Mouse (Mus musculus): ENCODE measurements around the gene Ccnb3. TPM values are rescaled to one million over a fixed set of nuclear protein-coding genes. Genes with fewer than 3 reads are reported as not detected.

The Ccnb3 gene
- polyA plus RNA-seq (2014; fragmentation: Nextera tagmentation; extraction: Ambion mirVana) = not detected in 2 replicates

DNA sequence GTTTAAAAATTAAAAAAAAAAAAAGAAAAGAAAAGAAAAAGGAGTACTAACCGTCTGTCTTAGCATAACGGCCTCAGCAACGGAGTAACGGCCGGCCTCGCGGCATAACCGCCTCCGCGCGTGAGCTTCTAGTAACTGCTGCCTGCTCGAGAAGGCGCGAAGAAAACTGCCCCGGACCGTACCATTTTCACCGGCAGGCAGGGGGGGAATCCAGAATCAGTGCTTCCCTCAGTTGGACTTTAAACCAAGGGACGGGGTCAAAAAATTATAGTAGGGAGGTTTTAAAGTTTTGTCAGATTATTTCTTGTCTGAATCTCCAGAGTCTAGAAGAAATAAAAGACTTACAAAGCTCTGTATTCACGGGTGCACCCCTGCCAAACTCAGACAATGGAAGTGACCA is at the start of gene Ccnb3:
Gene Ccnb3, minus strand, starts transcription at position 101 of the 400 bp plus-strand sequence.
- no peaks in the 10 kb centered on the region for H3K9me3 ChIP-seq (ENCODE audit: control insufficient read depth, low read length)
- H3K4me3 ChIP-seq (ENCODE audit: low read depth, low read length) = no peak within 1 kb of the TSS
- DNase-seq (ENCODE audit: low spot score) (no peak), ATAC-seq (ENCODE audit: insufficient read depth, low FRiP score, low TSS enrichment) (no peak)
- H3K27me3 ChIP-seq (ENCODE audit: control insufficient read depth, insufficient read depth, low read length) = no peaks in the 10 kb centered on the region
- no peak within 1 kb of the TSS for H3K4me2 ChIP-seq (ENCODE audit: low read depth)
- no peak within 1 kb of the TSS for H3K9ac ChIP-seq (ENCODE audit: low read length)
- 92% methylated on average over 19 of the region's 19 CpGs for WGBS
- H3K36me3 ChIP-seq (ENCODE audit: control insufficient read depth, insufficient read depth, low read length) = no peaks in the 10 kb centered on the region
- H3K4me1 ChIP-seq (ENCODE audit: control insufficient read depth, insufficient read depth, low read length) = no peaks in the 10 kb centered on the region
- no peak within 1 kb of the TSS for H3K27ac ChIP-seq (ENCODE audit: low read depth, low read length)

DNA sequence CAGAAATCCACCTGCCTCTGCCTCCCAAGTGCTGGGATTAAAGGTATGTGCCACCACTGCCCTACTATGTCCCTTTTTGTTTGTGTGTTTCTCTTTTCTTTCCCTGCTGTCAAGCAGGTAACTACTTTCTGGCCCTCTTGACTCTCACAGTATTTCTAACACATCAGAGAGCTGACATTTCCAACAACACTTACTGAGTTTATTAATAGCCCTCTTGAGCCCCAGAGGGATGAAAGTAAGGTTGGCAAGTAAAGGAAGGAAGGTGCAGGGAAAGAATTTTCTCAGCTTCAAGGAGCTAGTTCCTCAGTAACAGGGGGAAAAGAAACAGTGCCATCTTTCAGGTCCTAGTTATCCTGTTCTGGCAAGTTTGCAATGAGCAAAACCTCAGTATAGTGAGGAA is 48.9 kb upstream of the Ccnb3 start:
- DNase-seq (ENCODE audit: low spot score) (no peak), ATAC-seq (ENCODE audit: insufficient read depth, low FRiP score, low TSS enrichment) (no peak)
- no peak overlapping the region for H3K27ac ChIP-seq (ENCODE audit: low read depth, low read length)
- H3K4me2 ChIP-seq (ENCODE audit: low read depth) = no peak overlapping the region
- no peaks in the 10 kb centered on the region for H3K9me3 ChIP-seq (ENCODE audit: control insufficient read depth, low read length)
- no peaks in the 10 kb centered on the region for H3K27me3 ChIP-seq (ENCODE audit: control insufficient read depth, insufficient read depth, low read length)
- no peak overlapping the region for H3K4me3 ChIP-seq (ENCODE audit: low read depth, low read length)
- H3K36me3 ChIP-seq (ENCODE audit: control insufficient read depth, insufficient read depth, low read length) = no peaks in the 10 kb centered on the region
- H3K4me1 ChIP-seq (ENCODE audit: control insufficient read depth, insufficient read depth, low read length) = no peaks in the 10 kb centered on the region
- no peak overlapping the region for H3K9ac ChIP-seq (ENCODE audit: low read length)

DNA sequence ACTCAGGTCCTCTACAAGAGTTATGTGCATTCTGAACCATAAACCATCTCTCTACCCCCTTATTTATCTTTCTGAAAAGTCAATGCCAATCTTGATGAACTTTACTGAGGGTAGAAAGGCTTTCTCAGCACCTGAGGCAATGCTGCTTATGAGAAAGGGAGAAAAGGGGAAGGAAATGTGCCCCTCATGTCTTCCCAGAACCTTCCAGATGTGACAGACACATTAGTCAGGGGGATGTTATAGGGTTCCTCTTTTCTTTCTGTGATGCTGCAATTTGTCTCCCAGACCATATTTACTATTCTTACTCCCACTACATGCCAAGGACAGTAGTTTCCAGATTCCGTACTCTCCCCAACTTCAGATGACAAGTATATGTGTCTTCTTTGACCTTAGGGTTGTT is 44.5 kb upstream of the Ccnb3 start:
- Histone ChIP-seq H3K4me3 (ENCODE audit: low read depth, low read length) (no peak overlapping the region), H3K4me2 (ENCODE audit: low read depth) (no peak overlapping the region)
- DNase-seq (ENCODE audit: low spot score) = no peak

DNA sequence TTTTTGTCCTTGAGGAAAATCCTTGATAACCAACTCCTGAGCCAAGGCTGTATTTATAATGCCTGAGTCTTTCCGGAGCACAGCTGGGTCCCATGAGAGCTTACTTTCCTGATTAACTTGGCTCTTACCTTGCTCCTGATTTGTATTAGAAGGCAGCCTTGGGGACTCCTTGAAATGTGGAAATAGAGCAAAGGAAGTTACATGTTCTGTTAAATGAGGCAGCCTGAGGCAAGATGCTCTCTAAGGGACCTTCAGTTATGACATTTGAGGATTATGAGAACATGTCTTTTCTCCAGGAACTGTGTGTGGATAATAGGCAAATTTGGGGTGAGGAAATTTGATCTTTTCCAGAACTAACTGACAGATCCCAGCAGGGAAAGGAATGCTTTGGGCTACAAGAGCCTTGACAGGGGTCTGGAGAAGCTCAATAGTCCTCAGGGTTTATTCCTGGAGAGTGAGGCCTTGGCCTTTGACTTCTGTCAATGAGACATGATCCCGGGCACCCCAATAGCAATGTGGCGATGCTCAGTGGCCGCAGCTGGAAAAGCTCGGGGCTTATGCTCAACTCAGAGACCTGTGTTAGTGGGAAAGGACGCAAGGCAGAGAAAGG is 38.5 kb upstream of the Ccnb3 start:
- 90% methylated on average over 6 of the region's 6 CpGs for WGBS
- H3K9me3 ChIP-seq (ENCODE audit: control insufficient read depth, low read length) = no peaks in the 10 kb centered on the region
- DNase-seq (ENCODE audit: low spot score) = no peak
- H3K27ac ChIP-seq (ENCODE audit: low read depth, low read length) = no peak overlapping the region
- H3K36me3 ChIP-seq (ENCODE audit: control insufficient read depth, insufficient read depth, low read length) = no peaks in the 10 kb centered on the region
- H3K4me2 ChIP-seq (ENCODE audit: low read depth) = no peak overlapping the region
- H3K4me1 ChIP-seq (ENCODE audit: control insufficient read depth, insufficient read depth, low read length) = no peaks in the 10 kb centered on the region
- H3K9ac ChIP-seq (ENCODE audit: low read length) = no peak overlapping the region
- H3K4me3 ChIP-seq (ENCODE audit: low read depth, low read length) = no peak overlapping the region
- ATAC-seq (ENCODE audit: insufficient read depth, low FRiP score, low TSS enrichment) = no peak
- no peaks in the 10 kb centered on the region for H3K27me3 ChIP-seq (ENCODE audit: control insufficient read depth, insufficient read depth, low read length)

More for the DNA sequence above, 44.5 kb upstream of the Ccnb3 start:
- Histone ChIP-seq H3K4me1 (ENCODE audit: control insufficient read depth, insufficient read depth, low read length) (no peaks in the 10 kb centered on the region), H3K27me3 (ENCODE audit: control insufficient read depth, insufficient read depth, low read length) (no peaks in the 10 kb centered on the region), H3K36me3 (ENCODE audit: control insufficient read depth, insufficient read depth, low read length) (no peaks in the 10 kb centered on the region), H3K9ac (ENCODE audit: low read length) (no peak overlapping the region), H3K9me3 (ENCODE audit: control insufficient read depth, low read length) (no peaks in the 10 kb centered on the region), H3K27ac (ENCODE audit: low read depth, low read length) (no peak overlapping the region)
- ATAC-seq (ENCODE audit: insufficient read depth, low FRiP score, low TSS enrichment) = no peak
- WGBS = 87% methylated on average over 1 of the region's 1 CpGs

DNA sequence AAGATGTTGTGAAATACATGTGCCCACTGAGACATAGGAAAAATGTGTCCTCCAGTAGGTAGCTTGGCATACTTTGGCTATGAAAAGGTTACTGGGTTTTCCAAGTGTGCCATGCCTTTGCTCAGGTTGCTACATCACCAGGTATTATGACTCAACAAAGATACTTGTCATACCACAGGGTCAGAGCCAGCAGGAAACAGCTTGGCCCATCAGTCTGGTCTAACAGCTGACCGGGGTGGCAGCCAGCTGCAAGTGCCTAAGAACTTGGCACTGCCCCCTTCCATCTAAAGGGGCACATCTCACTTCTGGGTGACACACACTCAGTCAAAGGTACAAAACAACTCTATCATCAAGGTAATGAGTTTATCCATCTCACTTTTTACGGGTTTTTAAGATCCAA is 26.6 kb upstream of the Ccnb3 start:
- no peaks in the 10 kb centered on the region for H3K36me3 ChIP-seq (ENCODE audit: control insufficient read depth, insufficient read depth, low read length)
- no peaks in the 10 kb centered on the region for H3K4me1 ChIP-seq (ENCODE audit: control insufficient read depth, insufficient read depth, low read length)
- H3K27me3 ChIP-seq (ENCODE audit: control insufficient read depth, insufficient read depth, low read length) = no peaks in the 10 kb centered on the region
- H3K4me3 ChIP-seq (ENCODE audit: low read depth, low read length) = no peak overlapping the region
- 74% methylated on average over 2 of the region's 2 CpGs for WGBS
- H3K4me2 ChIP-seq (ENCODE audit: low read depth) = no peak overlapping the region
- H3K27ac ChIP-seq (ENCODE audit: low read depth, low read length) = no peak overlapping the region
- no peaks in the 10 kb centered on the region for H3K9me3 ChIP-seq (ENCODE audit: control insufficient read depth, low read length)
- no peak overlapping the region for H3K9ac ChIP-seq (ENCODE audit: low read length)
- DNase-seq (ENCODE audit: low spot score) (no peak), ATAC-seq (ENCODE audit: insufficient read depth, low FRiP score, low TSS enrichment) (no peak)

DNA sequence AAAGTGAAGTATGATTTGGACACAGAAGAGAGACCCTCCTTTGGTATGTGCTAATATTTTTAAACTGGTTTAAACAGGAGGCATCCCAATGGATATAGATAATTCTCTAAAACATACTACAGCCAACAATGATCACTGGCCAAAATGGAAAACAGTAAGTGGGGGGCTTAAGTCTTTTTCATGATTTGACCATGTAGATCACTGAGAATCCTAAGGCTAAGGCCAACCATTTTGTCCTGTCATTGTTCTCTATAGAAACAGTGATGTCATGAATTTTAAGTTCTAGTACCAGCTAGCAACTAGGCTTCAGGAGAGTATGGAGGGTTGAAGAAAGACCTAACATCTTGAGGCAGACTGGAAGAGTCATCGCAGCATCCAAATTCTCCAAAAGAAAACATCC is 25.8 kb upstream of the Ccnb3 start, which contains the start of gene Akap4:
Gene Akap4, plus strand, starts transcription at position 301 of the 400 bp plus-strand sequence.
- H3K9ac ChIP-seq (ENCODE audit: low read length) = no peak within 1 kb of the TSS
- no peak within 1 kb of the TSS for H3K27ac ChIP-seq (ENCODE audit: low read depth, low read length)
- no peak within 1 kb of the TSS for H3K4me3 ChIP-seq (ENCODE audit: low read depth, low read length)
- ATAC-seq (ENCODE audit: insufficient read depth, low FRiP score, low TSS enrichment) (no peak), DNase-seq (ENCODE audit: low spot score) (no peak)
- H3K27me3 ChIP-seq (ENCODE audit: control insufficient read depth, insufficient read depth, low read length) = no peaks in the 10 kb centered on the region
- H3K36me3 ChIP-seq (ENCODE audit: control insufficient read depth, insufficient read depth, low read length) = no peaks in the 10 kb centered on the region
- H3K9me3 ChIP-seq (ENCODE audit: control insufficient read depth, low read length) = no peaks in the 10 kb centered on the region
- WGBS = 88% methylated on average over 1 of the region's 1 CpGs
- H3K4me2 ChIP-seq (ENCODE audit: low read depth) = no peak within 1 kb of the TSS
- H3K4me1 ChIP-seq (ENCODE audit: control insufficient read depth, insufficient read depth, low read length) = no peaks in the 10 kb centered on the region

DNA sequence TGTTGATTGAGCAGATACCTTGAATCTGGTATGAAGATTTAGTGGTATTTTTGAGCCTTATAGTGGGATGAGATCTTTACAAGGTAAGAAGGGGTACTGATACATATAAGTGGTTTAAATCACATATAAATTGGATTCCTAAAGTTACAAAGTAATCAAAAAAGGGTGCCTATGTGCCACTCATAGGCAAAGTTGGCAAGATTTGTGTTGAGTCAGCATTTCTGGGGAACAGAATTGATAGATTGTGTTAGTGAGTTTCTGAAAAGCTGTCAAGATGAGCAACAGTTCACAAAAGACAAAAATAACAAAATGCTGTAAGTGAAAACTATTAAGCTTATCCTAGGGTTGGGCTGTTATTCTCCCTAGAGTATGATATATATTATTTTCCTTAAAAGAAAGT is 22.7 kb upstream of the Ccnb3 start:
- H3K36me3 ChIP-seq (ENCODE audit: control insufficient read depth, insufficient read depth, low read length) = no peaks in the 10 kb centered on the region
- H3K4me3 ChIP-seq (ENCODE audit: low read depth, low read length) = no peak overlapping the region
- DNase-seq (ENCODE audit: low spot score) = no peak
- H3K4me1 ChIP-seq (ENCODE audit: control insufficient read depth, insufficient read depth, low read length) = no peaks in the 10 kb centered on the region
- no peaks in the 10 kb centered on the region for H3K9me3 ChIP-seq (ENCODE audit: control insufficient read depth, low read length)
- no peak overlapping the region for H3K27ac ChIP-seq (ENCODE audit: low read depth, low read length)
- ATAC-seq (ENCODE audit: insufficient read depth, low FRiP score, low TSS enrichment) = no peak
- H3K4me2 ChIP-seq (ENCODE audit: low read depth) = no peak overlapping the region
- H3K27me3 ChIP-seq (ENCODE audit: control insufficient read depth, insufficient read depth, low read length) = no peaks in the 10 kb centered on the region
- no peak overlapping the region for H3K9ac ChIP-seq (ENCODE audit: low read length)

DNA sequence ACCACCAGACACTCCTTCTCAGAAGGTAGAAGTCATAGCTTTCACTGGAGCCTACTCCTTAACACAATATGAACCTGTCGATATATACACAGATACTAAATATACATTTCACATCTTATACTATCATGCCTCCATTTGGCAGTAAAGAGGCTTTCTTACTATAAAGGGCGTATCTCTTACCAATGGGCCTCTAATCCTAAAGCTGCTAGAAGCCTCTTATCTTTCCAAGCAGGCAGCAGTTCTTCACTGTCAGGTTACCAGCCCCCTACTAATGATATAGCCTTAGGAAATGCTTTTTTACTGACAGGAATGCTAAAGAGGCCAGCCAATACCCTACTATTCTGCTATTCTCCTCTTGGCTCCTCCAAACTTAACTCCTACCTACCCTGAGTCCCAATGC is 16.2 kb upstream of the Ccnb3 start:
- 90% methylated on average over 2 of the region's 2 CpGs for WGBS
- H3K4me3 ChIP-seq (ENCODE audit: low read depth, low read length) = no peak overlapping the region
- ATAC-seq (ENCODE audit: insufficient read depth, low FRiP score, low TSS enrichment) (no peak), DNase-seq (ENCODE audit: low spot score) (no peak)
- H3K27ac ChIP-seq (ENCODE audit: low read depth, low read length) = no peak overlapping the region
- H3K9me3 ChIP-seq (ENCODE audit: control insufficient read depth, low read length) = no peaks in the 10 kb centered on the region
- no peak overlapping the region for H3K9ac ChIP-seq (ENCODE audit: low read length)
- H3K4me2 ChIP-seq (ENCODE audit: low read depth) = no peak overlapping the region
- H3K4me1 ChIP-seq (ENCODE audit: control insufficient read depth, insufficient read depth, low read length) = no peaks in the 10 kb centered on the region
- H3K36me3 ChIP-seq (ENCODE audit: control insufficient read depth, insufficient read depth, low read length) = no peaks in the 10 kb centered on the region
- no peaks in the 10 kb centered on the region for H3K27me3 ChIP-seq (ENCODE audit: control insufficient read depth, insufficient read depth, low read length)

DNA sequence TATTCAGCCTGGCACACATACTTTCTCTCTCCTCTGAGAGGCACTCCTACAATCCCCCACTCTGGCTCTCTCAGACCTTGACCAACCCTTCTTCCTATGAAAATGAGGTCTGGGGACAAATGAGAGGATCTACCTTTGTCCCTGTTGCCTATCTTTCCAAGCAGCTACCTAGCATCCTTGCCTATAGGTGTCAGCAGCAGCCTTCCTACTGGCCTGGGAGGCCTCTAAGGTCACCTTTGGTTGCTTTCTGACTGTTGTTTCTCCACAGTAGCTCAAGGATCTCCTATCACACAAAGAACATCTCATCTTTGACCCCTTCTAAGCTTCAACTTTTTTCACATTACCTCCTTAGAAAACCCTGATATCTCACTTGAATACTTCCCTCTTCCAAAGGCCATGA is 15.6 kb upstream of the Ccnb3 start:
- no peaks in the 10 kb centered on the region for H3K36me3 ChIP-seq (ENCODE audit: control insufficient read depth, insufficient read depth, low read length)
- no peak for DNase-seq (ENCODE audit: low spot score)
- no peak for ATAC-seq (ENCODE audit: insufficient read depth, low FRiP score, low TSS enrichment)
- no peaks in the 10 kb centered on the region for H3K27me3 ChIP-seq (ENCODE audit: control insufficient read depth, insufficient read depth, low read length)
- H3K9ac ChIP-seq (ENCODE audit: low read length) = no peak overlapping the region
- no peaks in the 10 kb centered on the region for H3K4me1 ChIP-seq (ENCODE audit: control insufficient read depth, insufficient read depth, low read length)
- no peak overlapping the region for H3K27ac ChIP-seq (ENCODE audit: low read depth, low read length)
- H3K4me3 ChIP-seq (ENCODE audit: low read depth, low read length) = no peak overlapping the region
- H3K9me3 ChIP-seq (ENCODE audit: control insufficient read depth, low read length) = no peaks in the 10 kb centered on the region
- no peak overlapping the region for H3K4me2 ChIP-seq (ENCODE audit: low read depth)
